Mouse (Mus musculus): Measurements from ENCODE around the gene Paqr7. TPM values are rescaled to one million over a fixed set of nuclear protein-coding genes. Genes with fewer than 3 reads are reported as not detected.

The Paqr7 gene
- polyA plus RNA-seq, 1 experiment, result 47.6 TPM

DNA sequence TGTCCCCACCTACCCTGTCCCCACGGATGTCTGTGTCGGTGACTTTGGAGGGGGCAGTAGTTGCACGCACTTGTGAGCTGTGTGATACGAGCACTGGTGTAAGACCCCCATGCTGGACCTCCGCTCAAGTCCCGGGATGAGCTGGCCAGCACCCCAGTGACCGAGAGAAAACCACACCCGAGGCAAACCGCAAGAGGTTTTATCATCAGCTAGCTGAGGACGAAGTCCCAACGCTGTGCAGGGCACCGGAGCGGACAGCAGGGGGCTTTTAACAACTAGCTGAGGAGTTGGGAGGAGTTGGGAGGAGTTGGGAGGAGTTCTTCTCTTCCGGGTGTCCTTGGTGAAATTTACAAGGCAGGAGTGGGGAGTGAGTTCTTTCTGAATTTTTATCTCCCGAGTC, 16.3 kb downstream of the Paqr7 start:
- TF ChIP-seq CTCF (IDR thresholded peaks at IDR 0.05; ENCODE audit: borderline replicate concordance, control insufficient read depth, extremely low read depth, insufficient read depth, low read length, poor library complexity) (0 out of 2 replicates have a peak, but pooled peaks have one; percentile 54), POLR2A (IDR thresholded peaks at IDR 0.05; ENCODE audit: control insufficient read depth, extremely low read depth, insufficient read depth, low read length, poor library complexity) (no peak)

DNA sequence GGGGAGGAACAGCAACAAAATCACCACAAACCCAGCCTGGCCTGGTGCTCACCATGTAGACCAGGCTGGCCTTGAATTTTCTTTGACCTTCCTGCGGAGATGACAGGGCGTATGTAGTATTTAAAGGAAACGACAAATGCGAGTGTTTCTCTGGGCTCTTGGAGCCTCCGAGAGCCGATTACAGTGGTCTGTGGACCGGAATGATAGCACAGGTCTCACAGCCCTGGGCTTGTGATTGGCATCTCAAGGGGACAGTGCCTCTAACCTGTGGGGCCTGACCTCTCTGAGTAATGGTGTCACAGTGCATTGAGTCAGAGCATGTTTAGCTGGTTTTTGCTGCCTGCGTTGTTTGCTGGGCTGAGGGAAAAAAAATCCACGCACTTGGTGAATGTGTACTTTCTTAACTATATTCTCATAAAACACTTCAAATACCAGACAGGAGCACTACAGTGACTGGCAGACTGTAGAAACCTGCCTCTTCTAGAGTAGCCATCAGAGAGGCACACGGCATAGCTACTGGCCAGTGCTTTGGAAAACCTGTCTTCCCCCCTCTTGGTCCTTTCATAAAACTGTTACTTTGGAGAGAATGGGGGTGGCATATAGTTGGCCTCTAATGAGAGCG, 17.9 kb downstream of the Paqr7 start:
- Histone ChIP-seq H3K4me1 (replicated peaks; ENCODE audit: control insufficient read depth, insufficient read depth, low read length) (peaks cover 10% of the 10 kb centered on the region), H3K36me3 (ENCODE audit: control insufficient read depth, insufficient read depth, low read length) (no peaks in the 10 kb centered on the region), H3K27me3 (ENCODE audit: control insufficient read depth, insufficient read depth, low read length) (no peaks in the 10 kb centered on the region), H3K4me3 (ENCODE audit: control insufficient read depth, insufficient read depth, low read length) (no peak overlapping the region), H3K27ac (ENCODE audit: control insufficient read depth, insufficient read depth, low read length) (no peak overlapping the region)
- WGBS, result 96% methylated on average over 11 of the region's 11 CpGs
- DNase-seq, result no peak
- TF ChIP-seq CTCF (IDR thresholded peaks at IDR 0.05; ENCODE audit: borderline replicate concordance, control insufficient read depth, extremely low read depth, insufficient read depth, low read length, poor library complexity), result no peak
- no peak for TF ChIP-seq POLR2A (IDR thresholded peaks at IDR 0.05; ENCODE audit: control insufficient read depth, extremely low read depth, insufficient read depth, low read length, poor library complexity)

More for the DNA sequence above, 16.3 kb downstream of the Paqr7 start:
- Histone ChIP-seq H3K4me1 (replicated peaks; ENCODE audit: control insufficient read depth, insufficient read depth, low read length) (peaks cover 10% of the 10 kb centered on the region), H3K4me3 (ENCODE audit: control insufficient read depth, insufficient read depth, low read length) (peak overlapping the region; percentile 12; the same call in 1 of the 2 replicates), H3K27ac (ENCODE audit: control insufficient read depth, insufficient read depth, low read length) (no peak overlapping the region), H3K27me3 (ENCODE audit: control insufficient read depth, insufficient read depth, low read length) (no peaks in the 10 kb centered on the region), H3K36me3 (ENCODE audit: control insufficient read depth, insufficient read depth, low read length) (no peaks in the 10 kb centered on the region)
- WGBS, result 11% methylated on average over 15 of the region's 15 CpGs
- peak; percentile 46 for DNase-seq

DNA sequence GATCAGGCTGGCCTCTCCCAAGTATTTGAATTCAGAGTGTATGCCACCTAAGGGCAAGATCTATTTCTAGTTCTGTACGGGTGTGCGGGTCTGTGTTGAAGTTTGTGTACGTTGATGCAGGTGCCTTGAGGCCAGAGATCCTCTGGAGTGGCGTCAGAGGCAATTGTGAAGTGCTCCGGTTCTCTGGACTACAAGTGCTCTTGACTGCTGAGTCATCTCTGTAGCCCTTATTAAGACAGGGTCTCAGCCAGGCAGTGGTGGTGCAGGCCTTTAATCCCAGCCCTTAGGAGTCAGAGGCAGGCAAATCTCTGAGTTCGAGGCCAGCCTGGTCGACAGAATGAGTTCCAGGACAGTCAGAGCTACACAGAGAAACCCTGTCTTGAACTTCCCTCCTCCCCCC, 19.1 kb downstream of the Paqr7 start:
- TF ChIP-seq CTCF (IDR thresholded peaks at IDR 0.05; ENCODE audit: borderline replicate concordance, control insufficient read depth, extremely low read depth, insufficient read depth, low read length, poor library complexity) (no peak), POLR2A (IDR thresholded peaks at IDR 0.05; ENCODE audit: control insufficient read depth, extremely low read depth, insufficient read depth, low read length, poor library complexity) (no peak)
- DNase-seq, result no peak
- no peak overlapping the region for H3K4me3 ChIP-seq (ENCODE audit: control insufficient read depth, insufficient read depth, low read length)
- H3K27ac ChIP-seq (ENCODE audit: control insufficient read depth, insufficient read depth, low read length), result no peak overlapping the region
- WGBS, result 86% methylated on average over 7 of the region's 7 CpGs
- H3K36me3 ChIP-seq (ENCODE audit: control insufficient read depth, insufficient read depth, low read length), result no peaks in the 10 kb centered on the region
- no peaks in the 10 kb centered on the region for H3K27me3 ChIP-seq (ENCODE audit: control insufficient read depth, insufficient read depth, low read length)
- peaks cover 10% of the 10 kb centered on the region for H3K4me1 ChIP-seq (replicated peaks; ENCODE audit: control insufficient read depth, insufficient read depth, low read length)

DNA sequence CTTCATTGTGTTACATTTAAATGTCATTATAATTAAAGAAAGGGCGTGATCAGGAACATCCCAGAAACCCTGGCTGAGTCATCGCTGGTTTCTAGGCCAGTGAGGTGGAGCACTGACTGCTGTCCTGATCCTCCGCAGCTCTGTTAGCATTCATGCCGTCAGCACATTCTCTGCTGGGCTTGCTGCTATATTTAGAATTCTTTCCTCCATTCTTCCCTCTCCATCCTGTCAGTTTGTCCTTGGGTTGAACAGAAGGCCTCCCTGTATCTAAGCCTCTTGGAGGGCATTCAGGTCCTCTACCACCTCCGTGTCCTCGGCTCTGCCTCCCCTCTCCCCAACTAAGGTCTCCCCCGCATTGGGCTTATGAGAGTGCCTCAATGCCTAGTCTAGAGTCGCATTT, 20.5 kb downstream of the Paqr7 start:
- Histone ChIP-seq H3K27ac (ENCODE audit: control insufficient read depth, insufficient read depth, low read length) (no peak overlapping the region), H3K4me3 (ENCODE audit: control insufficient read depth, insufficient read depth, low read length) (no peak overlapping the region), H3K27me3 (ENCODE audit: control insufficient read depth, insufficient read depth, low read length) (no peaks in the 10 kb centered on the region), H3K36me3 (ENCODE audit: control insufficient read depth, insufficient read depth, low read length) (no peaks in the 10 kb centered on the region), H3K4me1 (replicated peaks; ENCODE audit: control insufficient read depth, insufficient read depth, low read length) (peaks cover 5% of the 10 kb centered on the region)
- no peak for DNase-seq
- WGBS, result 91% methylated on average over 8 of the region's 8 CpGs
- TF ChIP-seq CTCF (IDR thresholded peaks at IDR 0.05; ENCODE audit: borderline replicate concordance, control insufficient read depth, extremely low read depth, insufficient read depth, low read length, poor library complexity) (no peak), POLR2A (IDR thresholded peaks at IDR 0.05; ENCODE audit: control insufficient read depth, extremely low read depth, insufficient read depth, low read length, poor library complexity) (no peak)

DNA sequence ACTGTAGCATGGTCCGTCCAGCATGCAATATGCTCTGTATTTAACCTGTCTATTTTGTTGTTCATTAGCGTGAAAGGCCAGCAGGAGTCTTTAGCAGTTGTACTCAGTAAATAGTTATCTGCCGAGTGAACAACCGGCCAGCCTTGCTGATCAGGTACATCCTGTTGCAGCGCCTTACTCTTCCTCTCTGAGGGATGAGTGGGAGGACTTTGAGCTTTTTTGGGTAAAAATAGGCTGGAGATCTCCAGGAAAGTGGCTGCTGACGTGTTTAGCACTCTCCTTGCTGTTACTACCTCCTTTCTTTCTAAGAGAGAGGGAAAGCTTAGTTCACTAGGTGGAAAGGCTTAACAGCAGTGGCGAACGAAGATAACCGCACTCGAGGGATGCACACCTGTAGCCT, 21.2 kb downstream of the Paqr7 start:
- WGBS, result 93% methylated on average over 10 of the region's 10 CpGs
- DNase-seq, result no peak
- Histone ChIP-seq H3K36me3 (ENCODE audit: control insufficient read depth, insufficient read depth, low read length) (no peaks in the 10 kb centered on the region), H3K4me1 (replicated peaks; ENCODE audit: control insufficient read depth, insufficient read depth, low read length) (peaks cover 2% of the 10 kb centered on the region), H3K27ac (ENCODE audit: control insufficient read depth, insufficient read depth, low read length) (no peak overlapping the region), H3K4me3 (ENCODE audit: control insufficient read depth, insufficient read depth, low read length) (no peak overlapping the region), H3K27me3 (ENCODE audit: control insufficient read depth, insufficient read depth, low read length) (no peaks in the 10 kb centered on the region)
- TF ChIP-seq POLR2A (IDR thresholded peaks at IDR 0.05; ENCODE audit: control insufficient read depth, extremely low read depth, insufficient read depth, low read length, poor library complexity) (no peak), CTCF (IDR thresholded peaks at IDR 0.05; ENCODE audit: borderline replicate concordance, control insufficient read depth, extremely low read depth, insufficient read depth, low read length, poor library complexity) (no peak)

DNA sequence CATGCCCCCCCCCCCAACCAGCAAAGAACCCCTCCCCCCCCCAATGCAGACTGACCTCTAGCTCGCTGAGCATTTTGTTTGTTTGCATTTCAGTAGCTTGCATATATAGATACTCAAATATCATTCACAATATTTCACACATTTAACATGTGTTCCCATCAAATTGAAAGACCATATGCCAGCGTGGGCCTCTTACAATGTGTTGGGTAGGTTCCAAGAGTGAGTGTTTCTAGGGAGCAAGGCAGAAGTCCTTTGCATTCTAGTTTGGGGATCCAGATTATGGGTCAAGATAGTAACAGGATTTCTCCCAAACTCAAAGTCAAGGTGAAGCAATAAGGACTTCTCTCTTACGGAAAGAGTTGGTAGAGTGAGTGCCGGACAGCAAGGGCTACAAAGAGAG, 22.0 kb downstream of the Paqr7 start:
- H3K4me3 ChIP-seq (ENCODE audit: control insufficient read depth, insufficient read depth, low read length), result no peak overlapping the region
- H3K4me1 ChIP-seq (replicated peaks; ENCODE audit: control insufficient read depth, insufficient read depth, low read length), result no peaks in the 10 kb centered on the region
- WGBS, result 98% methylated on average over 4 of the region's 4 CpGs
- no peak for DNase-seq
- 0 out of 2 replicates have a peak, but pooled peaks cover 7% of the 10 kb centered on the region for H3K36me3 ChIP-seq (ENCODE audit: control insufficient read depth, insufficient read depth, low read length)
- no peak overlapping the region for H3K27ac ChIP-seq (ENCODE audit: control insufficient read depth, insufficient read depth, low read length)
- H3K27me3 ChIP-seq (ENCODE audit: control insufficient read depth, insufficient read depth, low read length), result no peaks in the 10 kb centered on the region
- TF ChIP-seq CTCF (IDR thresholded peaks at IDR 0.05; ENCODE audit: borderline replicate concordance, control insufficient read depth, extremely low read depth, insufficient read depth, low read length, poor library complexity) (no peak), POLR2A (IDR thresholded peaks at IDR 0.05; ENCODE audit: control insufficient read depth, extremely low read depth, insufficient read depth, low read length, poor library complexity) (no peak)

DNA sequence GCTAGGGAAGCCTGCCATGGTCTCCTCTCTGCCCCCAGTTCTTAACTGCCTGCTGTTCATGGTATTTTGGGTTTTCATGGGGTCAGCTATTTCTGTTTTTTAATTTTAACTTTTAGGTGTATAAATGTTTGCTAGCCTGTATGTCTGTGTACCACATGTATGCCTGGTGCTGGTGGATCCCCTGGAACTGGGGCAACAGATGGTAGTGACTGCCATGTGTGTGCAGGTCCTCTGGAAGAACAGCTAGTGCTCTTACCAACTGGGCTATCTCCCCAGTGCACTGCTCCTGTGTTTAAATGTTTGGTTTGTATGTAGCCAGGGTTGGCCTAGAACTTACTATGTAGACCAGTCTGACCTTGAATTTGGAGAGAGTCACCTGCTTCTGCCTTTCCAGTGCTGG, 22.8 kb downstream of the Paqr7 start:
- TF ChIP-seq CTCF (IDR thresholded peaks at IDR 0.05; ENCODE audit: borderline replicate concordance, control insufficient read depth, extremely low read depth, insufficient read depth, low read length, poor library complexity), result no peak
- no peak for TF ChIP-seq POLR2A (IDR thresholded peaks at IDR 0.05; ENCODE audit: control insufficient read depth, extremely low read depth, insufficient read depth, low read length, poor library complexity)
- H3K4me3 ChIP-seq (ENCODE audit: control insufficient read depth, insufficient read depth, low read length), result no peak overlapping the region
- H3K27ac ChIP-seq (ENCODE audit: control insufficient read depth, insufficient read depth, low read length), result no peak overlapping the region
- 0 out of 2 replicates have a peak, but pooled peaks cover 8% of the 10 kb centered on the region for H3K36me3 ChIP-seq (ENCODE audit: control insufficient read depth, insufficient read depth, low read length)
- no peaks in the 10 kb centered on the region for H3K27me3 ChIP-seq (ENCODE audit: control insufficient read depth, insufficient read depth, low read length)
- no peaks in the 10 kb centered on the region for H3K4me1 ChIP-seq (replicated peaks; ENCODE audit: control insufficient read depth, insufficient read depth, low read length)
- no peak for DNase-seq
